Mouse (Mus musculus): Measurements from ENCODE around the gene Rsph3b. TPM values are rescaled to one million over a fixed set of nuclear protein-coding genes. Genes with fewer than 3 reads are reported as not detected.
"Not testable (repeated sequence)": the region's sequence is repeated elsewhere in the genome, so short reads cannot be mapped to it uniquely, and the experiment has no call there.

Gene Rsph3b
- polyA plus RNA-seq, 1 experiment from 2014 or later = 41.6 TPM

GRCm38 (mm10) chr17:6920351-6920894 is 28.1 kb downstream of the Rsph3b start:
- H3K36me3 ChIP-seq; H3K4me3 ChIP-seq; H3K4me2 ChIP-seq (replicated peaks); H3K9me3 ChIP-seq; H3K27me3 ChIP-seq (replicated peaks); H3K9ac ChIP-seq; H3K27ac ChIP-seq; H3K4me1 ChIP-seq; ATAC-seq (ENCODE audit: low FRiP score, low read depth): not testable (repeated sequence)
- WGBS = 91% methylated on average over 7 of the region's 7 CpGs

- not testable (repeated sequence) for H3K27ac ChIP-seq; H3K9ac ChIP-seq; H3K4me2 ChIP-seq (replicated peaks); ATAC-seq (ENCODE audit: low FRiP score, low read depth); H3K9me3 ChIP-seq; H3K4me1 ChIP-seq; H3K27me3 ChIP-seq (replicated peaks); H3K4me3 ChIP-seq; H3K36me3 ChIP-seq
- WGBS = 86% methylated on average over 3 of the region's 3 CpGs
Measured at GRCm38 (mm10) chr17:6919388-6919787, 29.1 kb downstream of the Rsph3b start.

GRCm38 (mm10) chr17:6915282-6915681 is 33.2 kb downstream of the Rsph3b start:
- H3K36me3 ChIP-seq; H3K27ac ChIP-seq; H3K4me3 ChIP-seq; H3K27me3 ChIP-seq (replicated peaks); H3K9me3 ChIP-seq; H3K9ac ChIP-seq; H3K4me2 ChIP-seq (replicated peaks); ATAC-seq (ENCODE audit: low FRiP score, low read depth); H3K4me1 ChIP-seq: not testable (repeated sequence)
- WGBS = 100% methylated on average over 4 of the region's 4 CpGs

- not testable (repeated sequence) for H3K9ac ChIP-seq; ATAC-seq (ENCODE audit: low FRiP score, low read depth)
- WGBS = 67% methylated on average over 2 of the region's 6 CpGs
Measured at GRCm38 (mm10) chr17:6914066-6914465, 34.4 kb downstream of the Rsph3b start.

GRCm38 (mm10) chr17:6900361-6900760 is 48.1 kb downstream of the Rsph3b start:
- 91% methylated on average over 1 of the region's 2 CpGs for WGBS
- not testable (repeated sequence) for ATAC-seq (ENCODE audit: low FRiP score, low read depth); H3K9me3 ChIP-seq; H3K4me3 ChIP-seq; H3K4me2 ChIP-seq (replicated peaks); H3K9ac ChIP-seq; H3K4me1 ChIP-seq; H3K36me3 ChIP-seq; H3K27ac ChIP-seq; H3K27me3 ChIP-seq (replicated peaks)

More at GRCm38 (mm10) chr17:6914066-6914465, 34.4 kb downstream of the Rsph3b start:
- not testable (repeated sequence) for H3K36me3 ChIP-seq; H3K4me2 ChIP-seq (replicated peaks); H3K9me3 ChIP-seq; H3K4me1 ChIP-seq; H3K27ac ChIP-seq; H3K4me3 ChIP-seq; H3K27me3 ChIP-seq (replicated peaks)

- 71% methylated on average over 7 of the region's 7 CpGs for WGBS
- not testable (repeated sequence) for H3K4me3 ChIP-seq; H3K27me3 ChIP-seq (replicated peaks); ATAC-seq (ENCODE audit: low FRiP score, low read depth); H3K36me3 ChIP-seq; H3K9ac ChIP-seq; H3K27ac ChIP-seq; H3K9me3 ChIP-seq; H3K4me1 ChIP-seq; H3K4me2 ChIP-seq (replicated peaks)
Measured at GRCm38 (mm10) chr17:6897996-6898562, 50.4 kb downstream of the Rsph3b start.

- ATAC-seq (ENCODE audit: low FRiP score, low read depth) = no peak
- H3K4me3 ChIP-seq = no peak overlapping the region
- no peaks in the 10 kb centered on the region for H3K4me1 ChIP-seq
- H3K9me3 ChIP-seq = no peaks in the 10 kb centered on the region
- no peak overlapping the region for H3K4me2 ChIP-seq (replicated peaks)
- H3K9ac ChIP-seq = no peak overlapping the region
- no peaks in the 10 kb centered on the region for H3K36me3 ChIP-seq
- 49% methylated on average over 4 of the region's 4 CpGs for WGBS
- H3K27ac ChIP-seq = no peak overlapping the region
- H3K27me3 ChIP-seq (replicated peaks) = no peaks in the 10 kb centered on the region
Measured at GRCm38 (mm10) chr17:6896756-6897155, 51.7 kb downstream of the Rsph3b start.

GRCm38 (mm10) chr17:6893332-6893731 is 55.1 kb downstream of the Rsph3b start:
- no peak for ATAC-seq (ENCODE audit: low FRiP score, low read depth)
- 84% methylated on average over 10 of the region's 10 CpGs for WGBS
- no peak overlapping the region for H3K4me2 ChIP-seq (replicated peaks)

GRCm38 (mm10) chr17:6891966-6892934 is 56.2 kb downstream of the Rsph3b start:
- H3K4me1 ChIP-seq = no peaks in the 10 kb centered on the region
- H3K9me3 ChIP-seq = no peaks in the 10 kb centered on the region
- H3K27me3 ChIP-seq (replicated peaks) = no peaks in the 10 kb centered on the region
- ATAC-seq (ENCODE audit: low FRiP score, low read depth) = no peak
- H3K27ac ChIP-seq = no peak overlapping the region
- no peaks in the 10 kb centered on the region for H3K36me3 ChIP-seq
- no peak overlapping the region for H3K4me3 ChIP-seq
- WGBS = 56% methylated on average over 7 of the region's 7 CpGs
- no peak overlapping the region for H3K9ac ChIP-seq
- no peak overlapping the region for H3K4me2 ChIP-seq (replicated peaks)

More at GRCm38 (mm10) chr17:6893332-6893731, 55.1 kb downstream of the Rsph3b start:
- no peak overlapping the region for H3K9ac ChIP-seq
- H3K4me1 ChIP-seq = no peaks in the 10 kb centered on the region
- H3K36me3 ChIP-seq = no peaks in the 10 kb centered on the region
- H3K27ac ChIP-seq = no peak overlapping the region
- H3K4me3 ChIP-seq = no peak overlapping the region
- no peaks in the 10 kb centered on the region for H3K27me3 ChIP-seq (replicated peaks)
- H3K9me3 ChIP-seq = no peaks in the 10 kb centered on the region

- Histone ChIP-seq H3K27me3 (replicated peaks) (no peaks in the 10 kb centered on the region), H3K36me3 (no peaks in the 10 kb centered on the region), H3K27ac (no peak overlapping the region), H3K4me3 (no peak overlapping the region), H3K9me3 (no peaks in the 10 kb centered on the region), H3K4me2 (replicated peaks) (no peak overlapping the region), H3K9ac (no peak overlapping the region), H3K4me1 (no peaks in the 10 kb centered on the region)
- WGBS = 82% methylated on average over 1 of the region's 1 CpGs
- no peak for ATAC-seq (ENCODE audit: low FRiP score, low read depth)
Measured at GRCm38 (mm10) chr17:6886445-6886844, 62.0 kb downstream of the Rsph3b start.

- Histone ChIP-seq H3K27ac (no peak overlapping the region), H3K4me3 (no peak overlapping the region), H3K36me3 (no peaks in the 10 kb centered on the region), H3K9me3 (no peaks in the 10 kb centered on the region), H3K27me3 (replicated peaks) (no peaks in the 10 kb centered on the region), H3K4me2 (replicated peaks) (no peak overlapping the region), H3K4me1 (no peaks in the 10 kb centered on the region), H3K9ac (no peak overlapping the region)
- 89% methylated on average over 1 of the region's 1 CpGs for WGBS
- no peak for ATAC-seq (ENCODE audit: low FRiP score, low read depth)
Measured at GRCm38 (mm10) chr17:6884531-6884930, 64.0 kb downstream of the Rsph3b start.

GRCm38 (mm10) chr17:6881306-6881705 is 67.2 kb downstream of the Rsph3b start:
- Histone ChIP-seq H3K4me1 (no peaks in the 10 kb centered on the region), H3K36me3 (no peaks in the 10 kb centered on the region), H3K27me3 (replicated peaks) (no peaks in the 10 kb centered on the region), H3K9me3 (no peaks in the 10 kb centered on the region), H3K4me2 (replicated peaks) (no peak overlapping the region), H3K9ac (no peak overlapping the region), H3K4me3 (no peak overlapping the region), H3K27ac (no peak overlapping the region)
- ATAC-seq (ENCODE audit: low FRiP score, low read depth) = no peak
- 93% methylated on average over 6 of the region's 6 CpGs for WGBS

Data from neural tube, embryonic 12.5 days (tissue).